Mouse (Mus musculus): ENCODE results near the gene Cyp19a1. TPM values are rescaled to one million over a fixed set of nuclear protein-coding genes. Genes with fewer than 3 reads are reported as not detected.

Cyp19a1 gene
- polyA plus RNA-seq, 1 experiment: not detected

GRCm38 (mm10) chr9:54169489-54169888 lies 98.4 kb downstream of the Cyp19a1 start:
- no peak for DNase-seq (ENCODE audit: low spot score)

GRCm38 (mm10) chr9:54168425-54168824 lies 99.5 kb downstream of the Cyp19a1 start:
- DNase-seq (ENCODE audit: low spot score): no peak

DNA sequence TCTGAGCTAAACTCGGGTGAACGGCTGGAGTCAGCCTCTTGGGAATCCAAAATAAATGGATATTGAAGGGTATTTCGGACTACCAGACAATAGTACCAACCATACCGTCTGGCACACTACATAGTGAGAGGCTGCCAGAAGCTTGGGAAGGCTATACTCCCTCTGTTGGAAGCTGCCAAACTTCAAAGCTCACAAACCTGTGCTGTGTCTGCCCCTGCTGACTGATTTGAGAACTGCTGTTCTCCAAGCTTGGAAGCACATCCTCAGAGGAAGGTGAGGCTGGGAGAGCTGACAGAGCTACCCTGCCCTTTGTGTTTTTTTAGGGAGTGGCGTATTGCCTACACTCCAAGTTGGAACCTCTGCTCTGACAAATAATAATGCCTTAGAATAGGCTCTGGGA lies 104.8 kb downstream of the Cyp19a1 start:
- no peak for DNase-seq (ENCODE audit: low spot score)

DNA sequence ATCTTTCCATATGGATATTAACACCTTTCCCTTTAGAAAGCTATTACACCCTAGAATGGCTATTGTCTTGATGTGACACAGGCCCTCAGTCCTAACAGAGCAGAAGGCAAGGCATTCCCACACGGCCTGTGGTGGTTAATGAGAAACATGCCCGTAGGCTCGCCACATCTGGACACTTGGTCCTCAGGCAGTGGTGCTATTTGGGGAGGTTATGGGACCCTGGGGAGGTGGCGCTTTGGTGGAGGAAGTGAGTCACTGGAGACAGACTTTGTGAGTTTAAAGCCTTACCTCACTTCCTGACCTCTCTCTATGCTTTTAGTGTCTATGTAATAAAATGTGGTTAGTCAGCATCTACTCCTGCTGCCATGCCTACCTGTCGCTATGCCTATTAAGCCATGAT lies 114.2 kb downstream of the Cyp19a1 start:
- no peak for DNase-seq (ENCODE audit: low spot score)

- no peak for DNase-seq (ENCODE audit: low spot score)
These were observed 128.7 kb downstream of the Cyp19a1 start for GRCm38 (mm10) chr9:54139191-54139590.

Other genes with a start within 250 kb of the Cyp19a1 start
- 1.9 and 2.1 TPM in 2 replicates for gene Tnfaip8l3, start 199.7 kb downstream of the Cyp19a1 start, polyA plus RNA-seq (2012; rRNA removed)
- 0.09 and 0.22 TPM in 2 replicates for gene Gldn, start 18.4 kb upstream of the Cyp19a1 start, polyA plus RNA-seq (2012; rRNA removed)
- 6.5 and 8.1 TPM in 2 replicates for gene Dmxl2, start 233.5 kb upstream of the Cyp19a1 start, polyA plus RNA-seq (2012; rRNA removed)